Mouse (Mus musculus) embryonic facial prominence, embryonic 10.5 days (tissue): ENCODE measurements at regions not wholly inside any gene's neighbourhood (a gene's known extent, or its start where the extent isn't known, plus 50 kb on each side); places are given as distances from the start of the nearest gene placed in this dataset.

Experiments
- DNase-seq: peaks from one replicate; pipeline ENCODE4 v3.0.0-alpha.2; 2017; ENCODE audit warnings: low spot score
- H3K27ac ChIP-seq: fragments of 300-500 bp; sonication (generic); replicated peaks from 2 replicates; pipeline ENCODE4 v1.5.1; 2016; ENCODE audit warnings: mild to moderate bottlenecking
- H3K27me3 ChIP-seq: fragments of 300-500 bp; sonication (generic); replicated peaks from 2 replicates; pipeline ENCODE4 v1.6.1; 2016; ENCODE audit warnings: low read depth, mild to moderate bottlenecking; ENCODE audit not compliant: poor library complexity, severe bottlenecking
- H3K36me3 ChIP-seq: fragments of 300-500 bp; sonication (generic); replicated peaks from 2 replicates; pipeline ENCODE4 v1.6.1; 2016; ENCODE audit warnings: mild to moderate bottlenecking, moderate library complexity
- H3K4me1 ChIP-seq: fragments of 300-500 bp; sonication (generic); 2 replicates; pipeline ENCODE4 v1.6.1; 2016
- H3K4me3 ChIP-seq: fragments of 300-500 bp; sonication (generic); 2 replicates; pipeline ENCODE4 v1.5.1; 2016; ENCODE audit warnings: mild to moderate bottlenecking, moderate library complexity
- H3K9me3 ChIP-seq: fragments of 300-500 bp; sonication (generic); 2 replicates; pipeline ENCODE4 v1.6.1; 2016; ENCODE audit warnings: mild to moderate bottlenecking
- WGBS: fragments of 180-500 bp; shearing (Covaris S2); methylation state at CpG from one replicate; pipeline ENCODE4 v1.1.7; 2016; 5-methylcytosine and 5-hydroxymethylcytosine counted together

- H3K27ac ChIP-seq, result no peak overlapping the region
- no peak for DNase-seq
- no peak overlapping the region for H3K4me3 ChIP-seq
- 59% methylated on average over 5 of the region's 5 CpGs for WGBS
- H3K9me3 ChIP-seq, result no peaks in the 10 kb centered on the region
- H3K4me1 ChIP-seq, result peaks cover 6% of the 10 kb centered on the region
- no peaks in the 10 kb centered on the region for H3K36me3 ChIP-seq
- H3K27me3 ChIP-seq, result no peaks in the 10 kb centered on the region
These were observed 173.8 kb upstream of the Prdm1 start for GRCm38 (mm10) chr10:44702108-44702507.

- DNase-seq, result no peak
- Histone ChIP-seq H3K27me3 (no peaks in the 10 kb centered on the region), H3K9me3 (no peaks in the 10 kb centered on the region), H3K36me3 (no peaks in the 10 kb centered on the region), H3K4me1 (peaks cover 6% of the 10 kb centered on the region), H3K27ac (no peak overlapping the region), H3K4me3 (no peak overlapping the region)
- 91% methylated on average over 11 of the region's 11 CpGs for WGBS
These were observed 171.8 kb upstream of the Prdm1 start for GRCm38 (mm10) chr10:44699988-44700537.

GRCm38 (mm10) chr10:44697966-44698365, 169.7 kb upstream of the Prdm1 start:
- Histone ChIP-seq H3K4me3 (no peak overlapping the region), H3K36me3 (no peaks in the 10 kb centered on the region), H3K9me3 (no peaks in the 10 kb centered on the region), H3K27me3 (no peaks in the 10 kb centered on the region), H3K27ac (no peak overlapping the region), H3K4me1 (peaks cover 6% of the 10 kb centered on the region)
- no peak for DNase-seq
- 57% methylated on average over 2 of the region's 2 CpGs for WGBS

- no peak for DNase-seq
- no peaks in the 10 kb centered on the region for H3K9me3 ChIP-seq
- 40% methylated on average over 2 of the region's 2 CpGs for WGBS
- H3K4me3 ChIP-seq, result no peak overlapping the region
- H3K4me1 ChIP-seq, result peaks cover 6% of the 10 kb centered on the region
- no peaks in the 10 kb centered on the region for H3K27me3 ChIP-seq
- no peak overlapping the region for H3K27ac ChIP-seq
- no peaks in the 10 kb centered on the region for H3K36me3 ChIP-seq
These were observed 168.7 kb upstream of the Prdm1 start for GRCm38 (mm10) chr10:44696973-44697372.

- 86% methylated on average over 15 of the region's 15 CpGs for WGBS
- no peaks in the 10 kb centered on the region for H3K4me1 ChIP-seq
These were observed 163.5 kb upstream of the Prdm1 start for GRCm38 (mm10) chr10:44691590-44692327.

GRCm38 (mm10) chr10:44688555-44688954, 160.3 kb upstream of the Prdm1 start:
- no peaks in the 10 kb centered on the region for H3K27me3 ChIP-seq
- no peaks in the 10 kb centered on the region for H3K9me3 ChIP-seq
- no peak for DNase-seq
- H3K4me3 ChIP-seq, result no peak overlapping the region
- H3K27ac ChIP-seq, result no peak overlapping the region
- WGBS, result 93% methylated on average over 3 of the region's 3 CpGs
- H3K36me3 ChIP-seq, result no peaks in the 10 kb centered on the region
- no peaks in the 10 kb centered on the region for H3K4me1 ChIP-seq

More at GRCm38 (mm10) chr10:44691590-44692327, 163.5 kb upstream of the Prdm1 start:
- H3K27ac ChIP-seq, result no peak overlapping the region
- no peaks in the 10 kb centered on the region for H3K27me3 ChIP-seq
- no peak for DNase-seq
- no peak overlapping the region for H3K4me3 ChIP-seq
- H3K36me3 ChIP-seq, result no peaks in the 10 kb centered on the region
- H3K9me3 ChIP-seq, result no peaks in the 10 kb centered on the region

- H3K4me1 ChIP-seq, result no peaks in the 10 kb centered on the region
- no peaks in the 10 kb centered on the region for H3K36me3 ChIP-seq
- no peak overlapping the region for H3K27ac ChIP-seq
- no peaks in the 10 kb centered on the region for H3K9me3 ChIP-seq
- 86% methylated on average over 4 of the region's 4 CpGs for WGBS
- no peak overlapping the region for H3K4me3 ChIP-seq
- no peaks in the 10 kb centered on the region for H3K27me3 ChIP-seq
- DNase-seq, result no peak
These were observed 157.8 kb upstream of the Prdm1 start for GRCm38 (mm10) chr10:44686055-44686454.

- Histone ChIP-seq H3K27ac (no peak overlapping the region), H3K36me3 (no peaks in the 10 kb centered on the region), H3K4me3 (no peak overlapping the region), H3K27me3 (no peaks in the 10 kb centered on the region), H3K9me3 (no peaks in the 10 kb centered on the region), H3K4me1 (no peaks in the 10 kb centered on the region)
- no peak for DNase-seq
- WGBS, result 60% methylated on average over 3 of the region's 3 CpGs
These were observed 156.9 kb upstream of the Prdm1 start for GRCm38 (mm10) chr10:44685215-44685614.

GRCm38 (mm10) chr10:44676506-44676905, 148.2 kb upstream of the Prdm1 start:
- no peaks in the 10 kb centered on the region for H3K4me1 ChIP-seq
- H3K36me3 ChIP-seq, result no peaks in the 10 kb centered on the region
- H3K9me3 ChIP-seq, result no peaks in the 10 kb centered on the region
- no peak for DNase-seq
- 91% methylated on average over 3 of the region's 3 CpGs for WGBS
- H3K27ac ChIP-seq, result no peak overlapping the region
- no peak overlapping the region for H3K4me3 ChIP-seq
- H3K27me3 ChIP-seq, result no peaks in the 10 kb centered on the region

- Histone ChIP-seq H3K4me1 (no peaks in the 10 kb centered on the region), H3K9me3 (no peaks in the 10 kb centered on the region), H3K4me3 (no peak overlapping the region), H3K27me3 (no peaks in the 10 kb centered on the region), H3K27ac (no peak overlapping the region), H3K36me3 (no peaks in the 10 kb centered on the region)
- WGBS, result 68% methylated on average over 4 of the region's 4 CpGs
- DNase-seq, result no peak
These were observed 137.3 kb upstream of the Prdm1 start for GRCm38 (mm10) chr10:44665509-44666144.

GRCm38 (mm10) chr10:44659499-44659898, 131.2 kb upstream of the Prdm1 start:
- Histone ChIP-seq H3K27me3 (no peaks in the 10 kb centered on the region), H3K4me1 (no peaks in the 10 kb centered on the region), H3K4me3 (no peak overlapping the region), H3K27ac (no peak overlapping the region), H3K9me3 (no peaks in the 10 kb centered on the region), H3K36me3 (no peaks in the 10 kb centered on the region)
- DNase-seq, result no peak
- 90% methylated on average over 3 of the region's 3 CpGs for WGBS

- DNase-seq, result no peak
- WGBS, result 85% methylated on average over 5 of the region's 5 CpGs
- no peaks in the 10 kb centered on the region for H3K4me1 ChIP-seq
- no peaks in the 10 kb centered on the region for H3K36me3 ChIP-seq
- H3K27ac ChIP-seq, result no peak overlapping the region
- H3K9me3 ChIP-seq, result no peaks in the 10 kb centered on the region
- H3K4me3 ChIP-seq, result no peak overlapping the region
- H3K27me3 ChIP-seq, result no peaks in the 10 kb centered on the region
These were observed 125.5 kb upstream of the Prdm1 start for GRCm38 (mm10) chr10:44653761-44654160.

GRCm38 (mm10) chr10:44647021-44647420, 118.7 kb upstream of the Prdm1 start:
- Histone ChIP-seq H3K9me3 (no peaks in the 10 kb centered on the region), H3K4me3 (no peak overlapping the region), H3K27me3 (no peaks in the 10 kb centered on the region), H3K4me1 (peaks cover 12% of the 10 kb centered on the region; the same call in 1 of the 2 replicates), H3K27ac (no peak overlapping the region), H3K36me3 (no peaks in the 10 kb centered on the region)
- peak; percentile 73 for DNase-seq
- 34% methylated on average over 5 of the region's 5 CpGs for WGBS
